Mouse (Mus musculus) embryo, embryonic 9.5 days (tissue): ENCODE data around the gene D16Ertd472e.

ENCODE experiments used
- DNase-seq: peaks from one replicate; pipeline ENCODE4 v3.0.0-alpha.2; 2017; ENCODE audit errors: extremely low spot score

The D16Ertd472e gene

GRCm38 (mm10) chr16:78490779-78491178 lies 85.7 kb downstream of the D16Ertd472e start:
- DNase-seq, result no peak
